Mouse (Mus musculus) cerebellum, adult 2 months (tissue): ENCODE measurements around the gene Bhlha15. TPM values are rescaled to one million over a fixed set of nuclear protein-coding genes. Genes with fewer than 3 reads are reported as not detected.
A peak's percentile ranks its signal among the peaks of the same experiment; 100 is the strongest.

Source experiments
- DNase-seq, 2 experiments: peaks; one replicate each; pipeline ENCODE4 v3.0.0; 2021
- H3K27ac ChIP-seq: fragments of 200-500 bp; 2 replicates; pipeline ENCODE4 v1.5.1; 2012; ENCODE audit warnings: low read length, control low read depth, inconsistent platforms; ENCODE audit not compliant: insufficient read depth
- H3K27me3 ChIP-seq: fragments of 200-500 bp; 2 replicates; pipeline ENCODE4 v1.6.1; 2012; ENCODE audit warnings: inconsistent platforms, mild to moderate bottlenecking, low read length, moderate library complexity; ENCODE audit not compliant: control insufficient read depth, insufficient read depth
- H3K4me1 ChIP-seq: fragments of 200-500 bp; 2 replicates; pipeline ENCODE4 v1.6.1; 2011; ENCODE audit warnings: low read length; ENCODE audit not compliant: control insufficient read depth, insufficient read depth
- H3K4me3 ChIP-seq: fragments of 200-500 bp; replicated peaks from 2 replicates; pipeline ENCODE3; 2011; ENCODE audit warnings: mild to moderate bottlenecking, low read depth, low read length, control low read depth; ENCODE audit not compliant: insufficient read depth
- CTCF ChIP-seq: fragments of 200-500 bp; IDR thresholded peaks from 2 replicates; pipeline ENCODE4 v1.5.1; 2011; ENCODE audit warnings: low read depth, mild to moderate bottlenecking, control low read depth, low read length, moderate library complexity, borderline replicate concordance; ENCODE audit not compliant: insufficient read depth
- POLR2A ChIP-seq: fragments of 200-500 bp; IDR thresholded peaks from 2 replicates; pipeline ENCODE4 v1.6.1; 2011; ENCODE audit warnings: low read length, control low read depth, borderline replicate concordance; ENCODE audit not compliant: insufficient read depth
- WGBS: fragments of 180-500 bp; shearing (Covaris S2); methylation state at CpG from one replicate; pipeline ENCODE4 v1.1.7; 2018; 5-methylcytosine and 5-hydroxymethylcytosine counted together
- polyA plus RNA-seq: library from polyadenylated mRNA; depleted of rRNA; stranded (reverse); fragments of >200 nt; gene quantifications from 2 replicates; pipeline ENCODE4 v1.2.3, GENCODE M21; 2012

The Bhlha15 gene
- polyA plus RNA-seq, 1 experiment, result 0.15 TPM

- peak; percentile 83 for TF ChIP-seq CTCF
- no peak for TF ChIP-seq POLR2A
- DNase-seq, result peak; percentile 54 to 69
- Histone ChIP-seq H3K4me3 (no peak overlapping the region), H3K27me3 (no peaks in the 10 kb centered on the region), H3K27ac (no peak overlapping the region), H3K4me1 (peaks cover 41% of the 10 kb centered on the region)
- 37% methylated on average over 11 of the region's 11 CpGs for WGBS
Measured at GRCm38 (mm10) chr5:144207478-144207877, 17.4 kb downstream of the Bhlha15 start.

- no peaks in the 10 kb centered on the region for H3K27me3 ChIP-seq
- WGBS, result 29% methylated on average over 7 of the region's 7 CpGs
- no peak overlapping the region for H3K27ac ChIP-seq
- H3K4me3 ChIP-seq, result no peak overlapping the region
- H3K4me1 ChIP-seq, result peaks cover 14% of the 10 kb centered on the region
- TF ChIP-seq POLR2A (no peak), CTCF (peak; percentile 82)
- peak; percentile 61 to 73 for DNase-seq
Measured at GRCm38 (mm10) chr5:144214453-144214852, 24.4 kb downstream of the Bhlha15 start.

- Histone ChIP-seq H3K27ac (no peak overlapping the region), H3K27me3 (no peaks in the 10 kb centered on the region), H3K4me1 (peaks cover 22% of the 10 kb centered on the region), H3K4me3 (no peak overlapping the region)
- WGBS, result 88% methylated on average over 2 of the region's 2 CpGs
- peak in 1 of 2 experiments; percentile 4 for DNase-seq
- TF ChIP-seq POLR2A (no peak), CTCF (no peak)
Measured at GRCm38 (mm10) chr5:144215992-144216391, 25.9 kb downstream of the Bhlha15 start.

- Histone ChIP-seq H3K4me1 (peaks cover 28% of the 10 kb centered on the region), H3K27me3 (no peaks in the 10 kb centered on the region), H3K4me3 (no peak overlapping the region), H3K27ac (no peak overlapping the region)
- DNase-seq, result peak in 1 of 2 experiments; percentile 6
- WGBS, result 77% methylated on average over 7 of the region's 7 CpGs
- TF ChIP-seq CTCF (no peak), POLR2A (no peak)
Measured at GRCm38 (mm10) chr5:144218061-144218460, 28.0 kb downstream of the Bhlha15 start.

- no peak for TF ChIP-seq CTCF
- TF ChIP-seq POLR2A, result no peak
- H3K4me3 ChIP-seq, result no peak overlapping the region
- peak in 1 of 2 experiments; percentile 45 for DNase-seq
- H3K27ac ChIP-seq, result no peak overlapping the region
- H3K27me3 ChIP-seq, result no peaks in the 10 kb centered on the region
- 26% methylated on average over 12 of the region's 12 CpGs for WGBS
- peaks cover 28% of the 10 kb centered on the region for H3K4me1 ChIP-seq
Measured at GRCm38 (mm10) chr5:144219306-144219705, 29.2 kb downstream of the Bhlha15 start.

- Histone ChIP-seq H3K27me3 (no peaks in the 10 kb centered on the region), H3K4me3 (no peak overlapping the region), H3K4me1 (peaks cover 31% of the 10 kb centered on the region), H3K27ac (no peak overlapping the region)
- WGBS, result 71% methylated on average over 5 of the region's 5 CpGs
- no peak for DNase-seq
- TF ChIP-seq CTCF (no peak), POLR2A (no peak)
Measured at GRCm38 (mm10) chr5:144219936-144220335, 29.9 kb downstream of the Bhlha15 start.

- 29% methylated on average over 4 of the region's 4 CpGs for WGBS
- peak in 1 of 2 experiments; percentile 45 for DNase-seq
- Histone ChIP-seq H3K27ac (no peak overlapping the region), H3K4me1 (peaks cover 35% of the 10 kb centered on the region), H3K27me3 (no peaks in the 10 kb centered on the region), H3K4me3 (peak overlapping the region; percentile 49)
- TF ChIP-seq CTCF (no peak), POLR2A (no peak)
Measured at GRCm38 (mm10) chr5:144221305-144221704, 31.2 kb downstream of the Bhlha15 start.

- peak; percentile 87 to 94 for DNase-seq
- H3K4me1 ChIP-seq, result peaks cover 35% of the 10 kb centered on the region
- WGBS, result under 1% methylated on average over 25 of the region's 25 CpGs
- peak overlapping the region; percentile 96 for H3K27ac ChIP-seq
- no peaks in the 10 kb centered on the region for H3K27me3 ChIP-seq
- peak overlapping the region; percentile 96 for H3K4me3 ChIP-seq
- TF ChIP-seq POLR2A (0 out of 2 replicates have a peak, but pooled peaks have one; percentile 36), CTCF (no peak)
Measured at GRCm38 (mm10) chr5:144222811-144223502, 32.9 kb downstream of the Bhlha15 start.

GRCm38 (mm10) chr5:144223503-144223862, 33.4 kb downstream of the Bhlha15 start, which contains the start of gene Tecpr1:
Gene Tecpr1 (minus strand): TSS chr5:144223615.
- Histone ChIP-seq H3K4me1 (peaks cover 32% of the 10 kb centered on the region), H3K27me3 (no peaks in the 10 kb centered on the region), H3K4me3 (peak within 1 kb of the TSS; percentile 96), H3K27ac (peak within 1 kb of the TSS; percentile 96)
- WGBS, result under 1% methylated on average over 37 of the region's 37 CpGs
- TF ChIP-seq CTCF, result no peak
- TF ChIP-seq POLR2A, result peak; percentile 97
- peak; percentile 96 to 98 for DNase-seq
